Mouse (Mus musculus) embryonic fibroblast, embryonic 13.5 days (primary cell): ENCODE data around the gene Tmem136. TPM values are rescaled to one million over a fixed set of nuclear protein-coding genes. Genes with fewer than 3 reads are reported as not detected.
"Not testable (repeated sequence)": the region's sequence is repeated elsewhere in the genome, so short reads cannot be mapped to it uniquely, and the experiment has no call there.

ENCODE experiments used
- H3K27ac ChIP-seq: 2 replicates; pipeline ENCODE4 v1.5.1; 2012; ENCODE audit warnings: low read length, control low read depth, inconsistent platforms; ENCODE audit not compliant: insufficient read depth
- H3K4me1 ChIP-seq: 2 replicates; pipeline ENCODE4 v1.6.1; 2011; ENCODE audit warnings: low read length; ENCODE audit not compliant: control insufficient read depth, insufficient read depth
- H3K4me3 ChIP-seq: 2 replicates; pipeline ENCODE4 v1.5.1; 2011; ENCODE audit warnings: mild to moderate bottlenecking, control low read depth, low read length; ENCODE audit not compliant: insufficient read depth
- CTCF ChIP-seq: IDR thresholded peaks from 2 replicates; pipeline ENCODE4 v1.5.1; 2011; ENCODE audit warnings: mild to moderate bottlenecking, control low read depth, low read length, moderate library complexity, borderline replicate concordance; ENCODE audit not compliant: insufficient read depth
- POLR2A ChIP-seq: IDR thresholded peaks from 2 replicates; pipeline ENCODE4 v1.6.1; 2011; ENCODE audit warnings: low read depth, mild to moderate bottlenecking, control low read depth, low read length, moderate library complexity
- polyA plus RNA-seq: library from polyadenylated mRNA; stranded (reverse); fragments of >200 nt; gene quantifications from 2 replicates; pipeline ENCODE4 v1.2.4, GENCODE M21; 2011; ENCODE audit warnings: low read depth; ENCODE audit not compliant: missing spikeins, insufficient read length

Gene Tmem136
- polyA plus RNA-seq, 1 experiment: 6.6 TPM

GRCm38 (mm10) chr9:43132380-43132779, 16.0 kb upstream of the Tmem136 start:
- H3K4me1 ChIP-seq: no peaks in the 10 kb centered on the region

GRCm38 (mm10) chr9:43131940-43132339, 15.6 kb upstream of the Tmem136 start:
- no peak for TF ChIP-seq CTCF
- Histone ChIP-seq H3K27ac (no peak overlapping the region), H3K4me3 (no peak overlapping the region), H3K4me1 (no peaks in the 10 kb centered on the region)

More at GRCm38 (mm10) chr9:43132380-43132779, 16.0 kb upstream of the Tmem136 start:
- TF ChIP-seq POLR2A (no peak), CTCF (no peak)
- Histone ChIP-seq H3K4me3 (no peak overlapping the region), H3K27ac (no peak overlapping the region)

- H3K4me1 ChIP-seq: no peaks in the 10 kb centered on the region
- TF ChIP-seq CTCF (0 out of 2 replicates have a peak, but pooled peaks have one; percentile 4), POLR2A (no peak)
- no peak overlapping the region for H3K4me3 ChIP-seq
- H3K27ac ChIP-seq: no peak overlapping the region
These were observed 14.3 kb upstream of the Tmem136 start for GRCm38 (mm10) chr9:43130684-43131083.

DNA sequence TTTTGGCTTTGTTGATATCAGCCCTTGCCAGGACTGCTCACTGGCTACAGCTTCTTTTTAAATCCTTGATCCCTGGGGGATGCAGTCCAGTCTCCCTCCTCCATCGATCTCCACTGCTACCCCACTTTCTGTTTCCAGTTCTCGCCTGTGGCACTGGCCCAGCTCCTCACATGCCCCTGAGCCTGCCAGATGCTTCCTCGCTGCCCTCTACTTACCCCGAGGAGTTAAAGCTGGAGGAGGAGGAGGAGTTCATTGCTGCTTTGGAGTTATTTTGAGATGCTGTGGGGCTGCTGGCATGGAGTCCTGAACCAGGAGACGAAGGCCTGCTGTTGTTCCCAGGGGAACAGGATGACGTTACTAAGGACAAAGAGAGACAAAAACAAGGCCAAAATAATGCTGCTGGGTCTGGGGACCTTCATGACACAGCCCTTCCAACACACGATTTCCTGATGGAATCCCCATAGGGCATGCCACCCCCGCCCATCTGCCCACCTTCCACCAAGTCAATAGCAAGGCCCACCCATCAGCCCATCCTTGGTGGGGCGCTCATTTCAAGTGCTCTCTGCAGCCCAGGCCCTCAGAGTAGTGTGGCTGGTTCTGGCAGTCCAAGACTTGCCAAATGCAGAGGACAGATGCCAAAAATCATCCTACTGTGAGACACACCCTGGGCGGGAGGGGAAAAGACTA, 10.9 kb upstream of the Tmem136 start:
- no peaks in the 10 kb centered on the region for H3K4me1 ChIP-seq
- TF ChIP-seq POLR2A (no peak), CTCF (no peak)
- H3K4me3 ChIP-seq: no peak overlapping the region
- H3K27ac ChIP-seq: no peak overlapping the region

GRCm38 (mm10) chr9:43122379-43122778, 6.0 kb upstream of the Tmem136 start:
- no peak overlapping the region for H3K4me3 ChIP-seq
- no peak overlapping the region for H3K27ac ChIP-seq
- H3K4me1 ChIP-seq: no peaks in the 10 kb centered on the region
- TF ChIP-seq CTCF: no peak
- no peak for TF ChIP-seq POLR2A

DNA sequence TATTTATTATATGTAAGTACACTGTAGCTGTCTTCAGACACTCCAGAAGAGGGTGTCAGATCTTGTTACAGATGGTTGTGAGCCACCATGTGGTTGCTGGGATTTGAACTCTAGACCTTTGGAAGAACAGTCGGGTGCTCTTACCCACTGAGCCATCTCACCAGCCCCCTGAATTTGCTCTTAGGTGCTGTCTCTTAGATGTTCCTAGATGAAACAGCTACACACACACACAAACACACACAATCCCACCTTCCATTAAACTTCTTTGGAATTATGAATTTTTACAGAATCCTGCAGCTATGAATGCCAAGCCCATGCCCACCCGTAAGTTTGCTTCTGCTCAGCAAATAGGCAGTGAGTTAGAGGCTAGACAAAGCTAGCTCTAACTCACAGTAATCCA, 5.6 kb upstream of the Tmem136 start:
- H3K27ac ChIP-seq, H3K4me1 ChIP-seq, H3K4me3 ChIP-seq: not testable (repeated sequence)

DNA sequence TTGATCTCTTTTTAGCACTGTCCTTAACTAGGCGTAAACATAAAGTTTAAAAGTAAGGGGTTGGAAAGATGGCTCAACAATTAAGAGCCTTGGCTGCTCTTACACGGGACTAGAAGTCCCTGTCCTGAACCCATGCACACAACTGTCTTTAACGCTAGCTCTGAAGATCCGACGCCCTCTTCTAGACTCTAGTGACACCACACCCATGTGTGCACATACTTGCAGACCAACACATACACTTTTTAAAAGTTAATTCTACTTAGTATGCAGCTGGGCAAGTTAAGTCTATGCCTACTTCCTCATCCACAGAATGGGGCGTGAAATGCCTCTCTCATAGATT, 597 bp upstream of the Tmem136 start:
- no peak for TF ChIP-seq POLR2A
- no peak for TF ChIP-seq CTCF
- H3K27ac ChIP-seq: no peak overlapping the region
- H3K4me3 ChIP-seq: no peak overlapping the region
- H3K4me1 ChIP-seq: peaks cover 2% of the 10 kb centered on the region; the same call in 1 of the 2 replicates

DNA sequence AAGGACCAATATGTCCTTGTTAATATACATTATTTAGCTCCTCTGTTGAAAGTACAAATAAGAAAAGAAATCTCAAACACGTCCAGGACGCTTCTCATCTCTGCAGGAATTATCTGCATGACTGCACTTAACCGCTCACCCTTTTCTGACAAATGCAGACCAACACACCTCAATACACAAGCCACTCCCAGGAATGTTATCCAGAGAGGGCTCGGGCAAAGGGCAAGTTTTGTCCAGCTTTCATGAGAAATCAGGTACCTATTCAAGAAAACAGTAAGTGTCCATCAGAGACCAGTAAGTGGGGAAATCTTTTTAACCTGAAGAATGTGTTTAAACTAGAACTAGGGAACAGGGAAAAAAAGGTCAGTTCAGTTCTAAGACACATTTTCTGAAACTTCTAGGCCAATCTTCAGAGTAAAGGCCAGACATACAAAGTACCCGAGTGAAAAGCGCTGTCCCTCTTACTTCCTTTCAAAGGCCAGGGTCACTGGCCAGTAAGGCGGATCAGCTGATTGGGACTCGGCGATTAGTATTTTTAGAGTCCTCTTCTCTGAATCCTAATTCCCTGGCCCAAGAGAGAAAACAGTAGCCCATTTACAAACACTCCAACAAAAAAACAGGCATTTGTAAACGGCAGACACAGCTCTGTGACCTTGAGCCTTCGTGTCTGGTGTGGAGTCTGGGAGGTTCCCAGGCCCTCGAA, 788 bp downstream of the Tmem136 start:
- Histone ChIP-seq H3K4me3 (peak overlapping the region; percentile 74), H3K27ac (no peak overlapping the region), H3K4me1 (peaks cover 2% of the 10 kb centered on the region; the same call in 1 of the 2 replicates)
- TF ChIP-seq POLR2A (no peak), CTCF (no peak)

DNA sequence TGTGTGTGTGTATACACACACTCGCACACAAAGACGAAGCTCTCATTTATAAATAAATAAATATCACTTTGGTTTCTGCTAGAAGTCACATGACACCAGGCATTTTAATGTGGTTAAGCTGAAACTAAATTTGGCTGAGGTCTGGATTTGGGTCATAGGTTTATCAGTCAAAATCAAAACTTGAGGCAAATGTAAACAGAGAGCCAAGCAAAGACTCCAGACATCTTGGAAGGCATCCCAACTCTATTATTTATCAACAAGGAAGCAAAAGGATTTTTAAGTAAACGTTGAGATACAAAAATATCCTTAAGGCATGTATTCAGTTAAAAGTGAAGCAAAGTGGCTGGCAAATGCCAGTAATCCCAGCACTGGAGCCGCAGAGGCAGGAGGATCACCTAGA, 1.5 kb downstream of the Tmem136 start:
- peaks cover 2% of the 10 kb centered on the region; the same call in 1 of the 2 replicates for H3K4me1 ChIP-seq
- no peak overlapping the region for H3K27ac ChIP-seq
- TF ChIP-seq CTCF (no peak), POLR2A (no peak)
- no peak overlapping the region for H3K4me3 ChIP-seq

- Histone ChIP-seq H3K4me1 (peaks cover 3% of the 10 kb centered on the region), H3K4me3 (no peak overlapping the region), H3K27ac (no peak overlapping the region)
- no peak for TF ChIP-seq POLR2A
- TF ChIP-seq CTCF: no peak
These were observed 5.9 kb downstream of the Tmem136 start for GRCm38 (mm10) chr9:43110286-43110980.

- Histone ChIP-seq H3K4me1 (peaks cover 2% of the 10 kb centered on the region), H3K27ac (no peak overlapping the region), H3K4me3 (no peak overlapping the region)
- TF ChIP-seq POLR2A: no peak
- no peak for TF ChIP-seq CTCF
These were observed 7.2 kb downstream of the Tmem136 start for GRCm38 (mm10) chr9:43109125-43109524.
